Mouse (Mus musculus): ENCODE results near the gene Rpl5. TPM values are rescaled to one million over a fixed set of nuclear protein-coding genes. Genes with fewer than 3 reads are reported as not detected.

Gene Rpl5
- polyA plus RNA-seq, 1 experiment from 2014 or later, result 84.2 TPM

- Histone ChIP-seq H3K9ac (replicated peaks; ENCODE audit: low read length) (no peak overlapping the region), H3K27ac (replicated peaks; ENCODE audit: low read depth, low read length) (no peak overlapping the region), H3K4me3 (ENCODE audit: low read depth, low read length) (no peak overlapping the region), H3K4me1 (ENCODE audit: control insufficient read depth, insufficient read depth, low read length) (no peaks in the 10 kb centered on the region), H3K9me3 (replicated peaks; ENCODE audit: control insufficient read depth, low read length) (no peaks in the 10 kb centered on the region), H3K27me3 (ENCODE audit: control insufficient read depth, insufficient read depth, low read length) (no peaks in the 10 kb centered on the region), H3K36me3 (replicated peaks; ENCODE audit: control insufficient read depth, insufficient read depth, low read depth, low read length) (no peaks in the 10 kb centered on the region), H3K4me2 (ENCODE audit: low read depth, low read length) (no peak overlapping the region)
- 82% methylated on average over 3 of the region's 3 CpGs for WGBS
- ATAC-seq (replicated peaks; ENCODE audit: insufficient number of reproducible peaks, low FRiP score, low TSS enrichment, low read depth) (no peak), DNase-seq (ENCODE audit: low spot score) (no peak)
These were observed 39.4 kb downstream of the Rpl5 start for GRCm38 (mm10) chr5:107939701-107940100.

GRCm38 (mm10) chr5:107941222-107941621, 40.9 kb downstream of the Rpl5 start:
- no peak overlapping the region for H3K9ac ChIP-seq (replicated peaks; ENCODE audit: low read length)
- no peak overlapping the region for H3K4me2 ChIP-seq (ENCODE audit: low read depth, low read length)
- H3K4me3 ChIP-seq (ENCODE audit: low read depth, low read length), result no peak overlapping the region
- H3K9me3 ChIP-seq (replicated peaks; ENCODE audit: control insufficient read depth, low read length), result no peaks in the 10 kb centered on the region
- no peaks in the 10 kb centered on the region for H3K36me3 ChIP-seq (replicated peaks; ENCODE audit: control insufficient read depth, insufficient read depth, low read depth, low read length)
- no peak for DNase-seq (ENCODE audit: low spot score)
- ATAC-seq (replicated peaks; ENCODE audit: insufficient number of reproducible peaks, low FRiP score, low TSS enrichment, low read depth), result no peak
- H3K27ac ChIP-seq (replicated peaks; ENCODE audit: low read depth, low read length), result no peak overlapping the region
- no peaks in the 10 kb centered on the region for H3K27me3 ChIP-seq (ENCODE audit: control insufficient read depth, insufficient read depth, low read length)
- WGBS, result 57% methylated on average over 6 of the region's 6 CpGs
- no peaks in the 10 kb centered on the region for H3K4me1 ChIP-seq (ENCODE audit: control insufficient read depth, insufficient read depth, low read length)

GRCm38 (mm10) chr5:107942941-107943340, 42.6 kb downstream of the Rpl5 start:
- no peaks in the 10 kb centered on the region for H3K36me3 ChIP-seq (replicated peaks; ENCODE audit: control insufficient read depth, insufficient read depth, low read depth, low read length)
- H3K27ac ChIP-seq (replicated peaks; ENCODE audit: low read depth, low read length), result no peak overlapping the region
- H3K4me1 ChIP-seq (ENCODE audit: control insufficient read depth, insufficient read depth, low read length), result no peaks in the 10 kb centered on the region
- no peak overlapping the region for H3K4me3 ChIP-seq (ENCODE audit: low read depth, low read length)
- H3K9me3 ChIP-seq (replicated peaks; ENCODE audit: control insufficient read depth, low read length), result no peaks in the 10 kb centered on the region
- DNase-seq (ENCODE audit: low spot score) (no peak), ATAC-seq (replicated peaks; ENCODE audit: insufficient number of reproducible peaks, low FRiP score, low TSS enrichment, low read depth) (no peak)
- no peaks in the 10 kb centered on the region for H3K27me3 ChIP-seq (ENCODE audit: control insufficient read depth, insufficient read depth, low read length)
- WGBS, result 92% methylated on average over 1 of the region's 1 CpGs
- H3K9ac ChIP-seq (replicated peaks; ENCODE audit: low read length), result no peak overlapping the region
- H3K4me2 ChIP-seq (ENCODE audit: low read depth, low read length), result no peak overlapping the region

GRCm38 (mm10) chr5:107943526-107943925, 43.2 kb downstream of the Rpl5 start:
- 83% methylated on average over 6 of the region's 6 CpGs for WGBS
- no peak overlapping the region for H3K27ac ChIP-seq (replicated peaks; ENCODE audit: low read depth, low read length)

GRCm38 (mm10) chr5:107946475-107946874, 46.2 kb downstream of the Rpl5 start:
- Histone ChIP-seq H3K4me3 (ENCODE audit: low read depth, low read length) (no peak overlapping the region), H3K9me3 (replicated peaks; ENCODE audit: control insufficient read depth, low read length) (no peaks in the 10 kb centered on the region), H3K9ac (replicated peaks; ENCODE audit: low read length) (no peak overlapping the region), H3K4me2 (ENCODE audit: low read depth, low read length) (no peak overlapping the region), H3K27me3 (ENCODE audit: control insufficient read depth, insufficient read depth, low read length) (no peaks in the 10 kb centered on the region), H3K27ac (replicated peaks; ENCODE audit: low read depth, low read length) (no peak overlapping the region), H3K36me3 (replicated peaks; ENCODE audit: control insufficient read depth, insufficient read depth, low read depth, low read length) (no peaks in the 10 kb centered on the region), H3K4me1 (ENCODE audit: control insufficient read depth, insufficient read depth, low read length) (no peaks in the 10 kb centered on the region)
- ATAC-seq (replicated peaks; ENCODE audit: insufficient number of reproducible peaks, low FRiP score, low TSS enrichment, low read depth) (no peak), DNase-seq (ENCODE audit: low spot score) (no peak)
- 89% methylated on average over 1 of the region's 1 CpGs for WGBS

More at GRCm38 (mm10) chr5:107943526-107943925, 43.2 kb downstream of the Rpl5 start:
- ATAC-seq (replicated peaks; ENCODE audit: insufficient number of reproducible peaks, low FRiP score, low TSS enrichment, low read depth), result no peak
- no peak overlapping the region for H3K4me2 ChIP-seq (ENCODE audit: low read depth, low read length)
- H3K4me1 ChIP-seq (ENCODE audit: control insufficient read depth, insufficient read depth, low read length), result no peaks in the 10 kb centered on the region
- no peak for DNase-seq (ENCODE audit: low spot score)
- no peaks in the 10 kb centered on the region for H3K27me3 ChIP-seq (ENCODE audit: control insufficient read depth, insufficient read depth, low read length)
- H3K9me3 ChIP-seq (replicated peaks; ENCODE audit: control insufficient read depth, low read length), result no peaks in the 10 kb centered on the region
- no peak overlapping the region for H3K4me3 ChIP-seq (ENCODE audit: low read depth, low read length)
- H3K9ac ChIP-seq (replicated peaks; ENCODE audit: low read length), result no peak overlapping the region
- H3K36me3 ChIP-seq (replicated peaks; ENCODE audit: control insufficient read depth, insufficient read depth, low read depth, low read length), result no peaks in the 10 kb centered on the region

GRCm38 (mm10) chr5:107947548-107947947, 47.2 kb downstream of the Rpl5 start:
- no peaks in the 10 kb centered on the region for H3K27me3 ChIP-seq (ENCODE audit: control insufficient read depth, insufficient read depth, low read length)
- H3K4me2 ChIP-seq (ENCODE audit: low read depth, low read length), result no peak overlapping the region
- 80% methylated on average over 2 of the region's 2 CpGs for WGBS
- DNase-seq (ENCODE audit: low spot score), result no peak
- ATAC-seq (replicated peaks; ENCODE audit: insufficient number of reproducible peaks, low FRiP score, low TSS enrichment, low read depth), result no peak
- H3K9me3 ChIP-seq (replicated peaks; ENCODE audit: control insufficient read depth, low read length), result no peaks in the 10 kb centered on the region
- no peaks in the 10 kb centered on the region for H3K36me3 ChIP-seq (replicated peaks; ENCODE audit: control insufficient read depth, insufficient read depth, low read depth, low read length)
- H3K4me1 ChIP-seq (ENCODE audit: control insufficient read depth, insufficient read depth, low read length), result no peaks in the 10 kb centered on the region
- no peak overlapping the region for H3K9ac ChIP-seq (replicated peaks; ENCODE audit: low read length)
- H3K27ac ChIP-seq (replicated peaks; ENCODE audit: low read depth, low read length), result no peak overlapping the region
- no peak overlapping the region for H3K4me3 ChIP-seq (ENCODE audit: low read depth, low read length)

- ATAC-seq (replicated peaks; ENCODE audit: insufficient number of reproducible peaks, low FRiP score, low TSS enrichment, low read depth) (no peak), DNase-seq (ENCODE audit: low spot score) (no peak)
- Histone ChIP-seq H3K9me3 (replicated peaks; ENCODE audit: control insufficient read depth, low read length) (no peaks in the 10 kb centered on the region), H3K4me3 (ENCODE audit: low read depth, low read length) (no peak overlapping the region), H3K9ac (replicated peaks; ENCODE audit: low read length) (no peak overlapping the region), H3K4me1 (ENCODE audit: control insufficient read depth, insufficient read depth, low read length) (no peaks in the 10 kb centered on the region), H3K27ac (replicated peaks; ENCODE audit: low read depth, low read length) (no peak overlapping the region), H3K36me3 (replicated peaks; ENCODE audit: control insufficient read depth, insufficient read depth, low read depth, low read length) (no peaks in the 10 kb centered on the region), H3K27me3 (ENCODE audit: control insufficient read depth, insufficient read depth, low read length) (no peaks in the 10 kb centered on the region), H3K4me2 (ENCODE audit: low read depth, low read length) (no peak overlapping the region)
- 84% methylated on average over 1 of the region's 1 CpGs for WGBS
These were observed 48.6 kb downstream of the Rpl5 start for GRCm38 (mm10) chr5:107948899-107949298.

- no peak overlapping the region for H3K4me3 ChIP-seq (ENCODE audit: low read depth, low read length)
- no peak overlapping the region for H3K27ac ChIP-seq (replicated peaks; ENCODE audit: low read depth, low read length)
- no peaks in the 10 kb centered on the region for H3K4me1 ChIP-seq (ENCODE audit: control insufficient read depth, insufficient read depth, low read length)
- H3K27me3 ChIP-seq (ENCODE audit: control insufficient read depth, insufficient read depth, low read length), result no peaks in the 10 kb centered on the region
- H3K4me2 ChIP-seq (ENCODE audit: low read depth, low read length), result no peak overlapping the region
- H3K9me3 ChIP-seq (replicated peaks; ENCODE audit: control insufficient read depth, low read length), result no peaks in the 10 kb centered on the region
- WGBS, result 88% methylated on average over 3 of the region's 3 CpGs
- ATAC-seq (replicated peaks; ENCODE audit: insufficient number of reproducible peaks, low FRiP score, low TSS enrichment, low read depth), result no peak
- DNase-seq (ENCODE audit: low spot score), result no peak
- H3K36me3 ChIP-seq (replicated peaks; ENCODE audit: control insufficient read depth, insufficient read depth, low read depth, low read length), result no peaks in the 10 kb centered on the region
- no peak overlapping the region for H3K9ac ChIP-seq (replicated peaks; ENCODE audit: low read length)
These were observed 49.3 kb downstream of the Rpl5 start for GRCm38 (mm10) chr5:107949607-107950006.

Data from embryonic facial prominence, embryonic 11.5 days (tissue).